Mouse (Mus musculus): ENCODE measurements around the gene Ngb.

GRCm38 (mm10) chr12:87142156-87142555 lies 39.8 kb upstream of the Ngb start:
- TF ChIP-seq POLR2A (IDR thresholded peaks at IDR 0.05; ENCODE audit: extremely low read depth, insufficient read depth, low read length) (no peak), CTCF (IDR thresholded peaks at IDR 0.05; ENCODE audit: low read depth, low read length) (no peak)

All from liver, adult 2 months (tissue).